Mouse (Mus musculus) CD4-positive naive resting alpha-beta T cell, adult 76 days (primary cell): ENCODE measurements around the gene 1700020N01Rik. TPM values are rescaled to one million over a fixed set of nuclear protein-coding genes. Genes with fewer than 3 reads are reported as not detected.

ENCODE experiments used
- total RNA-seq: library from RNA; stranded (reverse); gene quantifications from one replicate; pipeline ENCODE4 v1.2.4, GENCODE M21; 2023

Gene 1700020N01Rik
- total RNA-seq = not detected

GRCm38 (mm10) chr10:21592896-21593380, at the start of gene 1700020N01Rik:
Gene 1700020N01Rik, plus strand, starts transcription at chr10:21593145.

Other genes starting within 250 kb of the 1700020N01Rik start
- 0.44 TPM for gene Aldh8a1, start 215.9 kb upstream of the 1700020N01Rik start, total RNA-seq